15 mouse cellular contexts compared by ENCODE assay signal in genomic region chr11:102778597-102778996, GRCm38 (mm10). TPM values are rescaled to one million over a fixed set of nuclear protein-coding genes. Genes with fewer than 3 reads are reported as not detected.
DNase-seq lines count a peak whose midpoint lies in the region; ATAC-seq lines count a peak whose summit lies in the region.
"Had no signal": no experiment of that assay in that cellular context is flagged by ENCODE, and none has a peak within 500 bp of the region (broad histone marks: within the 10 kb centered on the region; RNA-seq: fewer than 3 reads in every experiment).

No protein-coding gene starts in this region.

- peaks cover 14% of the 10 kb centered on the region; the same call in 1 of the 2 replicates for H3K27me3 ChIP-seq in heart, embryonic 10.5 days (ENCODE audit: insufficient read depth, poor library complexity, severe bottlenecking)
- H3K27me3 ChIP-seq in kidney, embryonic 16.5 days (ENCODE audit: insufficient read depth, low read length), result no peaks in the 10 kb centered on the region
- no peaks in the 10 kb centered on the region; the same call in 1 of the 2 replicates for H3K27me3 ChIP-seq in embryonic facial prominence, embryonic 13.5 days
- no peaks in the 10 kb centered on the region for H3K27me3 ChIP-seq in limb, embryonic 11.5 days (ENCODE audit: control insufficient read depth, insufficient read depth, low read length)
- H3K27me3 ChIP-seq: forebrain, embryonic 15.5 days; neural tube, embryonic 12.5 days had no signal

- H3K36me3 ChIP-seq in heart, embryonic 10.5 days, result peaks cover 19% of the 10 kb centered on the region
- H3K36me3 ChIP-seq in kidney, embryonic 16.5 days (ENCODE audit: insufficient read depth, low read length), result no peaks in the 10 kb centered on the region
- H3K36me3 ChIP-seq in embryonic facial prominence, embryonic 13.5 days, result peaks cover 14% of the 10 kb centered on the region
- H3K36me3 ChIP-seq in limb, embryonic 11.5 days (ENCODE audit: control insufficient read depth, insufficient read depth, low read length), result peaks cover 4% of the 10 kb centered on the region; the same call in 1 of the 2 replicates

- H3K4me1 ChIP-seq in heart, embryonic 10.5 days, result peaks cover 78% of the 10 kb centered on the region
- peaks cover 23% of the 10 kb centered on the region for H3K4me1 ChIP-seq in kidney, embryonic 16.5 days (ENCODE audit: insufficient read depth, low read length)
- peaks cover 39% of the 10 kb centered on the region for H3K4me1 ChIP-seq in embryonic facial prominence, embryonic 13.5 days
- peaks cover 16% of the 10 kb centered on the region for H3K4me1 ChIP-seq in limb, embryonic 11.5 days (ENCODE audit: control insufficient read depth, insufficient read depth, low read length)

- 0 out of 2 replicates have a peak overlapping the region, but pooled peaks have one; percentile 2 for H3K4me3 ChIP-seq in heart, embryonic 10.5 days
- no peak overlapping the region for H3K4me3 ChIP-seq in kidney, embryonic 16.5 days (ENCODE audit: low read length)
- no peak overlapping the region for H3K4me3 ChIP-seq in embryonic facial prominence, embryonic 13.5 days
- no peak overlapping the region for H3K4me3 ChIP-seq in limb, embryonic 11.5 days (ENCODE audit: low read depth, low read length)
- H3K4me3 ChIP-seq: forebrain, embryonic 15.5 days; neural tube, embryonic 12.5 days had no signal

- peak overlapping the region; percentile 1 for H3K9ac ChIP-seq in kidney, embryonic 16.5 days (replicated peaks; ENCODE audit: low read length)
- peak overlapping the region; percentile 64; the same call in 1 of the 2 replicates for H3K9ac ChIP-seq in embryonic facial prominence, embryonic 13.5 days
- H3K9ac ChIP-seq in limb, embryonic 11.5 days (ENCODE audit: low read length), result 0 out of 2 replicates have a peak overlapping the region, but pooled peaks have one; percentile 14
- H3K9ac ChIP-seq: liver, postnatal 0 days had no signal

- WGBS in heart, embryonic 10.5 days, result 45% methylated on average over 5 of the region's 5 CpGs
- 33% methylated on average over 5 of the region's 5 CpGs for WGBS in kidney, embryonic 16.5 days
- 31% methylated on average over 5 of the region's 5 CpGs for WGBS in embryonic facial prominence, embryonic 13.5 days
- 45% methylated on average over 5 of the region's 5 CpGs for WGBS in limb, embryonic 11.5 days

- H3K9me3 ChIP-seq in heart, embryonic 10.5 days, result no peaks in the 10 kb centered on the region
- H3K9me3 ChIP-seq in kidney, embryonic 16.5 days (ENCODE audit: low read length), result no peaks in the 10 kb centered on the region
- no peaks in the 10 kb centered on the region for H3K9me3 ChIP-seq in embryonic facial prominence, embryonic 13.5 days
- no peaks in the 10 kb centered on the region for H3K9me3 ChIP-seq in limb, embryonic 11.5 days (ENCODE audit: control insufficient read depth, low read length)
- H3K9me3 ChIP-seq: forebrain, embryonic 15.5 days; neural tube, embryonic 12.5 days had no signal

- no peak for DNase-seq in heart, embryonic 10.5 days (ENCODE audit: low spot score)
- no peak for DNase-seq in heart, adult 8-10 months (ENCODE audit: low spot score)
- no peak for DNase-seq in kidney, postnatal 4 days
- no peak for DNase-seq in limb, embryonic 11.5 days (ENCODE audit: low spot score)
- DNase-seq: gastrocnemius, postnatal 10 days; kidney, adult 18-20 months; liver, postnatal 0 days had no signal

- H3K4me2 ChIP-seq in kidney, embryonic 16.5 days (replicated peaks; ENCODE audit: low read depth, low read length), result no peak overlapping the region
- no peak overlapping the region for H3K4me2 ChIP-seq in embryonic facial prominence, embryonic 13.5 days
- no peak overlapping the region for H3K4me2 ChIP-seq in limb, embryonic 11.5 days (ENCODE audit: low read depth, severe bottlenecking)

- no peak for ATAC-seq in kidney, embryonic 16.5 days (ENCODE audit: low FRiP score, low TSS enrichment)
- ATAC-seq in embryonic facial prominence, embryonic 13.5 days (ENCODE audit: insufficient number of reproducible peaks, insufficient read depth, low FRiP score, low TSS enrichment, low read depth), result no peak
- no peak for ATAC-seq in limb, embryonic 11.5 days (ENCODE audit: insufficient number of reproducible peaks, low FRiP score, low TSS enrichment, low read depth)
- ATAC-seq in erythroblast, adult 5-6 weeks (replicated peaks; ENCODE audit: low FRiP score, poor library complexity, severe bottlenecking), result no peak
- ATAC-seq: forebrain, embryonic 15.5 days; liver, postnatal 0 days had no signal

- peak overlapping the region; percentile 85 for H3K27ac ChIP-seq in heart, embryonic 10.5 days
- H3K27ac ChIP-seq in kidney, embryonic 16.5 days (ENCODE audit: low read length), result peak overlapping the region; percentile 55
- H3K27ac ChIP-seq in embryonic facial prominence, embryonic 13.5 days, result peak overlapping the region; percentile 39; the same call in 1 of the 2 replicates
- no peak overlapping the region; the same call in 1 of the 2 replicates for H3K27ac ChIP-seq in limb, embryonic 11.5 days (replicated peaks; ENCODE audit: low read depth, low read length)
- H3K27ac ChIP-seq: forebrain, embryonic 15.5 days; hindbrain, embryonic 14.5 days; neural tube, embryonic 12.5 days had no signal

RNA-seq across cellular contexts. Expression of gene Adam11, which starts 17.4 kb away (rescaled TPM):
- 6.2 and 7.1 TPM in 2 replicates for polyA plus RNA-seq in heart, embryonic 10.5 days (2016; fragmentation: Nextera tagmentation; extraction: Ambion mirVana)
- 1 to 10 TPM; 4.4 to 6.8 (median 6.0) TPM for total RNA-seq in heart, adult 8-10 months (2022)
- 8.7 and 8.8 TPM in 2 replicates for polyA plus RNA-seq in kidney, embryonic 16.5 days (2015; fragmentation: Nextera tagmentation; extraction: Ambion mirVana)
- 13.8 and 14.4 TPM in 2 replicates for polyA plus RNA-seq in embryonic facial prominence, embryonic 13.5 days (2015; fragmentation: Nextera tagmentation; extraction: Ambion mirVana)
- polyA plus RNA-seq in limb, embryonic 11.5 days (2014; fragmentation: Nextera tagmentation; extraction: Ambion mirVana), result 14.2 and 15.4 TPM in 2 replicates
- total RNA-seq in erythroblast, adult 5-6 weeks (2015; ENCODE audit: low replicate concordance), result not detected in 2 replicates
- total RNA-seq in erythroblast, adult 5-6 weeks (2017; ENCODE audit: low replicate concordance), result not detected in 2 replicates

RNA-seq across cellular contexts. Expression of gene Gjc1, which starts 40.9 kb away (rescaled TPM):
- 57.0 and 81.1 TPM in 2 replicates for polyA plus RNA-seq in heart, embryonic 10.5 days (2016; fragmentation: Nextera tagmentation; extraction: Ambion mirVana)
- 10 to 100 TPM; 13.9 to 25.4 (median 20.5) TPM for total RNA-seq in heart, adult 8-10 months (2022)
- polyA plus RNA-seq in kidney, embryonic 16.5 days (2015; fragmentation: Nextera tagmentation; extraction: Ambion mirVana), result 54.5 and 55.4 TPM in 2 replicates
- polyA plus RNA-seq in embryonic facial prominence, embryonic 13.5 days (2015; fragmentation: Nextera tagmentation; extraction: Ambion mirVana), result 75.7 and 81.9 TPM in 2 replicates
- 105 and 106 TPM in 2 replicates for polyA plus RNA-seq in limb, embryonic 11.5 days (2014; fragmentation: Nextera tagmentation; extraction: Ambion mirVana)
- total RNA-seq in erythroblast, adult 5-6 weeks (2015; ENCODE audit: low replicate concordance), result not detected in 2 replicates
- 0.09 TPM in 1 of 2 replicates, not detected in the other for total RNA-seq in erythroblast, adult 5-6 weeks (2017; ENCODE audit: low replicate concordance)

RNA-seq across cellular contexts. Expression of gene Higd1b, which starts 57.1 kb away (rescaled TPM):
- polyA plus RNA-seq in heart, embryonic 10.5 days (2016; fragmentation: Nextera tagmentation; extraction: Ambion mirVana), result not detected in 2 replicates
- 10 to 100 TPM in 2 of 4 experiments, 1 to 10 TPM in 2; 6.3 to 15.9 (median 10.3) TPM for total RNA-seq in heart, adult 8-10 months (2022)
- polyA plus RNA-seq in kidney, embryonic 16.5 days (2015; fragmentation: Nextera tagmentation; extraction: Ambion mirVana), result 0.42 and 2.5 TPM in 2 replicates
- not detected in 2 replicates for polyA plus RNA-seq in embryonic facial prominence, embryonic 13.5 days (2015; fragmentation: Nextera tagmentation; extraction: Ambion mirVana)
- 0.23 TPM in 1 of 2 replicates, not detected in the other for polyA plus RNA-seq in limb, embryonic 11.5 days (2014; fragmentation: Nextera tagmentation; extraction: Ambion mirVana)
- total RNA-seq in erythroblast, adult 5-6 weeks (2015; ENCODE audit: low replicate concordance), result not detected in 2 replicates
- not detected in 2 replicates for total RNA-seq in erythroblast, adult 5-6 weeks (2017; ENCODE audit: low replicate concordance)
- total RNA-seq: megakaryocyte, adult 5-6 weeks had no signal
- polyA plus RNA-seq: liver, postnatal 0 days; neural tube, embryonic 12.5 days; stomach, embryonic 14.5 days had no signal

Comparison
In these comparisons a context has a peak if more than half of its experiments do, and no peak if none do; other contexts are left out.
1. H3K9ac ChIP-seq: peak in every context shown above with its lines; median percentile 64 in embryonic facial prominence, embryonic 13.5 days; 14 in limb, embryonic 11.5 days; 1 in kidney, embryonic 16.5 days.